Mouse (Mus musculus): ENCODE results near the gene Cdc6.
"Not testable (repeated sequence)": the region's sequence is repeated elsewhere in the genome, so short reads cannot be mapped to it uniquely, and the experiment has no call there.

The Cdc6 gene

DNA sequence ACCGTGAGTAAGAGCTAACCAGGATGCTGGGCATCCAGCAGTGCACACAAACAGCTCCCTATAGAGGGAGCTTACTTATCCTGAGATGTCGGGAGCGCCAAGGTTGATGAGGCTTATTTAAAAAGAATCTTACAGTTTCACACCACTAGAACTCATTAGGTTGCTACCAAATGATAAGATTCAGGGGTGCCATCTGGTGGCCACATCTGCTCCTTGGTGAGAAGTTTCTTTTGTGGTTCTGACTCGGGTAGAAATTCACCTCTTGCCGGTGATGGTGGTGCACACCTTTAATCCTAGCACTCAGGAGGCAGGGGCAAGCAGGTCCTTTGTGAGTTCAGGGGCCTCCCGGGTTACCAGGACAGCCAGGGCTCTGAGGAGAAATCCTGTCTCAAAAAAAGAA, 2.1 kb downstream of the Cdc6 start:
- DNase-seq (ENCODE audit: low spot score): peak; percentile 62

DNA sequence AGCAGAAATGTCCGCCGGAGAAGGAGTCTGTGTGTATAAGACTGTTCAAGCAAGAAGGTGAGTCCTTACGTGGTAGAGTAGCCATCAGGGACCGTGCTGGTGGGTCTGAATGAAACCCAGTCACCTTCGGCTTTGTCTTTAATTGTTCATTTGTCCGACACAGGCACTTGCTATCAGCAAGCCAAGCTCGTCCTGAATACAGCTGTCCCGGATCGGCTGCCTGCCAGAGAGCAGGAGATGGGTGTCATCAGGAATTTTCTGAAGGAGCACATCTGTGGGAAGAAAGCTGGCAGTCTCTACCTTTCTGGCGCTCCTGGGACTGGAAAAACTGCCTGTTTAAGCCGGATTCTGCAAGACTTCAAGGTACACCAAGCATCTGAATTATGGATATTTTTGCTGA, 2.8 kb downstream of the Cdc6 start:
- DNase-seq (ENCODE audit: low spot score): no peak

DNA sequence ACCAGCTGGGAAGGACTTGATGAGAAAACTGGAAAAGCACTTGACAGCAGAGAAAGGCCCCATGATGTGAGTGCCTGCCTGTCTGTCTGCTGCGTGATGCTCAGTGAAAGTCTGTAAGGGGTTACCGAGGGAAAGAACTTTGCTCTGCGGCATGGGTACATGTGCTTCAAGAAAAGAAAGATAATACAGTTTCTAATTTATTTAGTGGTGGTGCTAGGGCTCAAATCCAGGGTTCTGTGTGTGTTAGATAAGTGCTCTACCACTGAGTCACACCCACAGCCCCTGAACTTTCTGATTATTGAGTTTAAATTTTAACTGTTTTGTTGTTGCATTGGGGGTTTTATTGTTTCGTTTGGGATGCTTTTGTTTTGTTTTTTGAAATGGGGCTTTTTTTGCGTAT, 3.9 kb downstream of the Cdc6 start:
- no peak for DNase-seq (ENCODE audit: low spot score)

- no peak for DNase-seq (ENCODE audit: low spot score)
Observed at GRCm38 (mm10) chr11:98914196-98914595, 6.6 kb downstream of the Cdc6 start.

- not testable (repeated sequence) for DNase-seq (ENCODE audit: low spot score)
Observed at GRCm38 (mm10) chr11:98916376-98916775, 8.8 kb downstream of the Cdc6 start.

GRCm38 (mm10) chr11:98917428-98918005, 9.9 kb downstream of the Cdc6 start:
- no peak for DNase-seq (ENCODE audit: low spot score)

DNA sequence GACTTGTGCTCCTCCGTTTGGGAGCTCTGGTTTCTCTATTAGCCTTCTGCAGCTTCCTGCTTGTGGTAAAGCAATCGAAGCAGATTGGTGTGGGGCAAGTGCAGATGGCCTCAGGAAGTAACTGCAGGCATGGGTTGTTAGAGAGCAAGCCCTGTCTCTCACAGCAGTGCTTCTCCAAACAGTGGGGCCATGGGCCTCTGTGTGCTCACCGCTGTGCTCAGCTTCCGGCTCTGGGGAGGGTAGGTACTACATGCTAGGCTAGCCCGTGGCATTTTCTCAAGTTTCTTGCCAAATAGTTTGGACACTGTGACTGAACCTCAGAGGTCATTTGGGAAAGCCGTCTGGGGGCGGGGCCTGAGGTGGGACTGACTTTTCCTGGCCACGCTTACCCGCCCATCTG, 10.6 kb downstream of the Cdc6 start:
- DNase-seq (ENCODE audit: low spot score): no peak

DNA sequence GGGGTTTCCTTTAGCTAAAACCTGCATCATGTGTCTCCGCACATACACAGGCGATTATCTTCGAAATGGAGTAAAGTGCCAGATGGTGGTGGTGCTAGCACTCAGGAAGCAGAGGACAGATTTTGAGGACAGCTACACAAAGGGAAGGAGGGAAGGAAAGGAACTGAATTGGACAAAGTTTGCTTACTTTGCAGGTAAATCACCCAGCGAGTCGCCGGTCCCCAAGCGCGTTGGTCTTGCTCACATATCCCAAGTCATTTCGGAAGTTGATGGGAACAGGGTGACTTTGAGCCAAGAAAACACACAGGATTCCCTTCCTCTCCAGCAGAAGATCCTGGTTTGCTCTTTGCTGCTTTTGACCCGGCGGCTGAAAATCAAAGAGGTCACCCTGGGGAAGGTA, 11.4 kb downstream of the Cdc6 start:
- DNase-seq (ENCODE audit: low spot score): no peak

- peak; percentile 50 for DNase-seq (ENCODE audit: low spot score)
Observed at GRCm38 (mm10) chr11:98921813-98922212, 14.2 kb downstream of the Cdc6 start.

DNA sequence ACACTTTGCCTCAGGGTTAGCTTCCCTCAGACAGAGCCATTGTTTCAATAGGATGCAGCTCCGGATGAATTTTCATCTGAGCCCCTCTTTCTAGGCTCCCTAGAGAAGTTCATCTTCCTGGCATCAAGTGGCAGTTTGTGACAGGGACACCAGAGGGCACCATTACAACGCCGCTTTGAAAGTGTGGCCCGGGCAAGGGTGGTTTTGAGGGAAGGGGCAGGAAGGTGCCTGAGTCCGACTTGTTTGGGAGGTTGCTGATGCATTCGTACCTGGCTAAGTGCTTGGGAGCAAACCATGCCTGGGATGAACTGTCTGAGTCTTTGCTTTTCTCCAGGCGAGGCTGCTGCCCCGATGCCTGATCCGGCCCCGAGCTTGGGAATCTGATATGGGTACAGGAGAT, 14.7 kb downstream of the Cdc6 start:
- DNase-seq (ENCODE audit: low spot score): peak; percentile 66

GRCm38 (mm10) chr11:98922851-98923711, 15.5 kb downstream of the Cdc6 start:
- DNase-seq (ENCODE audit: low spot score): not testable (repeated sequence)

DNA sequence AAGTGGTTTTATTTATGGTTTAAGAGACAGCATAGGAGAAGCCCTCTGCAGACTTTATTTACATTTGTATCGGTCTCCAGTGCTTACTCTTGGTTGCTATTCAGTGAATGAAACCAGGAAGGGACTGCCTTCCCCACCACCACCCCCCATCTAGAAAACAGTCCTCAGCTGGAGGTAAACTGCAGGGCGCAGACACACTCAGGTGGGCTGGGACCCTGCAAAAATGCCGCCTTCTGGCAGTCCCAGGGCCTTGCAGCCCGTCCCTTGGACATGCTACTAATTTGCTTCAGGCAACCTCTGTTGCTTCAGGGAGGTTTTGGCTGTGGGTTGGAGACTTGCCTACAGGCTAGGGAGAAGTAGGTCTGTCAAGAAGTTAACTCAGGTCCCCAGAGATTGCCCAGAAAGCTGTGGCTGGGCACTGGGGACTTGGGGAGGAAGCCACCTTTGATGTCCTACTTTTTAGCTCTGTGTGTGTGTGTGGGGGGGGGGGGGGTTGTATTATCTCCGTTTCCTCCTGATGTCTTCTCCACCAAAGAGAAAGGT, 17.1 kb downstream of the Cdc6 start:
- DNase-seq (ENCODE audit: low spot score): no peak

GRCm38 (mm10) chr11:98925265-98925721, 17.7 kb downstream of the Cdc6 start:
- DNase-seq (ENCODE audit: low spot score): peak; percentile 56

DNA sequence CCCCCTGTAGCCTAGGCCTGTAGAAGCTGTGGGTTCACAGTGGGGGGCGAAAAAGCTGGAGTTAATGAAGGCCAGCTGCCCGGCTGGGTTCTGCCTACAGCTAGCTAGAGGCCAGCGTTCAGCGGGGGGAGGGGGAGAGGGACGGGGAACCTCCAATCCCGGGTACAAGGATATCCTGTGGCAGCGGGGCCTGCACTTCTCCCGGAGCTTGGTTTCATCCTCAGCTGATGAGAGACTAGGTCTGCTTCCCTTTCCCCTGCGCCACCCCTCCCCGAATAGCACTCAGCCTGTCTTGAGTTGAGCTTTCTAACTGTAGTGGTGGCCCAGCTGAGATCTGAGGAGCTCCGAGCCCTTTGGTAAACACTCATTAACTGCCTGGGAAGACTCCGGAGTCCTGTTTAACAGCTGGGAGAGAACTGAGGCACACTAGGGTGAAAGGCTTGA, 18.3 kb downstream of the Cdc6 start:
- DNase-seq (ENCODE audit: low spot score): peak; percentile 49

DNA sequence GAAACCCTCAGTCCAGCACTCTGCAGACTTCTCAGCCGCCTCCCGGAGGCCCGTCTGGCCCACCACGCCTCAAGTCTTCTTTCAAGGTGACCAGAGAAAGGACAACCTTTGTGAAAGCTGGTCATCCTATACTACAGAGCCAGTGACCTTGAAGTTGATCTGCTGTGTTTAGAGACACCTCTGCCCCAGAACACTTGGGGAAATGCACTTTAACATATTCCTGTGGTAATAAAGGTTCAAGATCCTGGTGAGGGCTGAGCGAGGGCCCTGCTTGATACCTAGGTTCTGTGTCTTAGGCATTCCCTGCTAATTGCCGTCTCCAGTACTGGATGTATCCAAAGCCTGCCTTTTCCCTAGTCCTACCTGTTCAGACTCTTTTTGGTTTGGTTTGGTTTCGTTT, 19.0 kb downstream of the Cdc6 start:
- no peak for DNase-seq (ENCODE audit: low spot score)

- peak; percentile 27 for DNase-seq (ENCODE audit: low spot score)
Observed at GRCm38 (mm10) chr11:98927438-98928076, 20.0 kb downstream of the Cdc6 start, which contains the start of gene Rara. Rara (plus strand) TSS chr11:98927818.

DNA sequence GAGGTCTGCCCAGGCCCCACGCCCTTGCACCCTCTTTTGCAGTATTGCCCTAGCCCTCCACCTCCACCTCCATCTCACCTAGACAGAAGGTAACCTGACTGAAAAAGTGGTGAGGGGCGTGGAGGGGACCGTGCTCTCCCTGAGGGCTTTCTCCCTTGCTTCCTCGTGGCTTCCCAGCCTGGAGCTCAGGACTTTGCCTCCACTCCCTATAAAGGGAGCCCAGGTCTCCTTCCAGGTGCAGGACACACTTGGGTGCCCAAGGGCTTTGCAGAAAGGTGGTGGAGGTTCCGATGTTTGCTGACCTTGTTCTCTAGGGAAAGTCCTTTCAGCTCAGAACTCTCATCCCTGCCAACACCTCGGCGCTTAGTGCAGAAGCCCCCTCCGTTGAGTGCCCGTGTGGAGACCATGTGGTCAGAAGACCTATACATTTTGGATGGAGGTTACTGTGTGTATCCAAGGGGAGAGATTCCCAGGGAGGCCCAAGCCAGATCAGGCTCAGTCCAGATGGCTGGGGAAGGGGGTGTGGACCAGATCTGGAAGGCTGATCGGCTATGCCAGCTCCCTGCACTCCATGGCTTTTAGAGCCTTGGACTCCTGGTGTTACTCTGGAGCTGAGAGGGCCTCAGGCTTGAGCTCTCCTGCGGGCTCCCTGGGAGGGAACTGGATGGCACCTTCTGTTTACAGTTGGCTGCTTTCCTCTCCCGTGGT, 20.7 kb downstream of the Cdc6 start:
- DNase-seq (ENCODE audit: low spot score): no peak

GRCm38 (mm10) chr11:98929503-98929902, 21.9 kb downstream of the Cdc6 start:
- DNase-seq (ENCODE audit: low spot score): peak; percentile 21

DNA sequence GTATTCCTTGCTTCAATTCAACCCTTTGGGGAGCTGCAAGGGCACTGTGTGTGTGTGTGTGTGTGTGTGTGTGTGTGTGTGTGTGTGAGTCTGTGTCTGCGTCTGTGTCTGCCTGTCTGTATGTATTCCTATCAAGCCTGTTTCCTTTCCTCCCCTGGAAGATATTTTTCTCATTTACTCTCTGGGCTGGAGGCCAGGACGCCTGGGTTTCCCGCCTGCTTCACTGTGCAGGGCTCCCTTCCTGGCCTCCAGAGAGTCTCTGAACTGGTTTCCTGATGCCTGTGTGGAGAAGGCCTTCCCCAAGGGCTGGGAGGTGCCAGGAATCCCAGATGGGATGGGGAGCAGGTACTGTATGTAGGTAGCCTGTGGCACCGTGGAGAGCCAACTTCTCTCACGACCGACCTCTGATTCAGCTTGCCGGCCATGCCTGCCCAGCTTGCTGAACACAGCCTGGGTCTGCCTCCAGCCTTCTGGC, 22.6 kb downstream of the Cdc6 start:
- DNase-seq (ENCODE audit: low spot score): peak; percentile 24

DNA sequence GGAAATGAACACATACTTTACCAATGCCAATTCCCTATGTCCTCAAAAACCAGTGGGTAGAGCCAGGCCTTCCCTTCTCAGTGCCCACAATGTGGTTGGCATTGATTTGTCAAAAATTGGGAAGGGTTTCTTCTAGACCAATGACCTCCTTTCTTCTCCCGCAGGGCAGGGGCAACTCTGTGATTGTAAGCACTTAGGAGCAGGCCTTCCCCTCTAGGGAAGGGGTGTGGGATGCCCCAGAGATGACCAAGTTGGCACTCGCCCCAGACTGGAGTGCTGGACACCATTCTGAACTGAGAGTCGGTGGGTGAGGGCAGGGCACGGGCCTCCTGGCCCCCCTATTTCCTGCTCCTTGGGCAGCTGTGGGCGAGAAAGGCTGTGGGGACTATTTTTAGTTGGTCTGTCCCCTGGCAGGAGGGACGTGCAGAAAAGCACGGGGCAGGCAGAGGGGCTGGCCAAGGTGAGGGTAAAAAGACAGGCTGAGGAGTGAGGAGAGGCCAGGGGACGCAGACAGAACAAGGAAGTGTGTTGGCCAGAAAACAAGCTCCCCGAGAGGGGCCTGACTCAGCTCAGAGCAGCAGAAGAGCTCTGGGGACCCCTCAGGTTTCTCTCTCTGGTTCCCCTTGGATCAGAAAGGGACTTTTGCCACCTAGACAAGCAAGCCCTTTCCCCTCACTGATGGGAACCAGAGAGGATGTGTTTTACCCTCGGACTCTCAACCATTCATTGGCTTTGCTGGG, 23.3 kb downstream of the Cdc6 start:
- peak; percentile 19 for DNase-seq (ENCODE audit: low spot score)

Measured in ovary, postnatal 36 days (tissue).